Mouse (Mus musculus) testis, adult 2 months (tissue): ENCODE measurements at regions not wholly inside any gene's neighbourhood (a gene's known extent, or its start where the extent isn't known, plus 50 kb on each side); places are given as distances from the start of the nearest gene placed in this dataset.

Experiments used
- H3K27ac ChIP-seq: fragments of 200-500 bp; 2 replicates; pipeline ENCODE4 v1.5.1; 2012; ENCODE audit warnings: low read depth, low read length; ENCODE audit not compliant: control insufficient read depth, insufficient read depth
- H3K27me3 ChIP-seq: fragments of 200-500 bp; 2 replicates; pipeline ENCODE4 v1.6.1; 2012; ENCODE audit warnings: mild to moderate bottlenecking, low read length, moderate library complexity; ENCODE audit not compliant: control insufficient read depth, insufficient read depth
- H3K36me3 ChIP-seq: fragments of 200-500 bp; 2 replicates; pipeline ENCODE4 v1.6.1; 2012; ENCODE audit warnings: mild to moderate bottlenecking, low read length; ENCODE audit not compliant: control insufficient read depth, insufficient read depth
- H3K4me1 ChIP-seq: fragments of 200-500 bp; 2 replicates; pipeline ENCODE4 v1.6.1; 2012; ENCODE audit warnings: low read length; ENCODE audit not compliant: control insufficient read depth, insufficient read depth
- H3K4me3 ChIP-seq: fragments of 200-500 bp; 2 replicates; pipeline ENCODE4 v1.5.1; 2012; ENCODE audit warnings: low read depth, mild to moderate bottlenecking, low read length, moderate library complexity, mixed read lengths; ENCODE audit not compliant: control insufficient read depth
- CTCF ChIP-seq: fragments of 200-500 bp; IDR thresholded peaks from 2 replicates; pipeline ENCODE4 v1.5.1; 2012; ENCODE audit warnings: low read depth, mild to moderate bottlenecking, inconsistent platforms, low read length, moderate library complexity; ENCODE audit not compliant: control insufficient read depth, insufficient read depth, insufficient replicate concordance
- POLR2A ChIP-seq: fragments of 200-500 bp; IDR thresholded peaks from 2 replicates; pipeline ENCODE4 v1.6.1; 2012; ENCODE audit warnings: low read depth, mild to moderate bottlenecking, inconsistent platforms, low read length, moderate library complexity; ENCODE audit not compliant: control insufficient read depth

- TF ChIP-seq CTCF (no peak), POLR2A (no peak)
- Histone ChIP-seq H3K4me3 (no peak overlapping the region), H3K27me3 (no peaks in the 10 kb centered on the region), H3K27ac (no peak overlapping the region), H3K4me1 (peaks cover 14% of the 10 kb centered on the region), H3K36me3 (no peaks in the 10 kb centered on the region)
Measured at GRCm38 (mm10) chr15:10868716-10869585, 83.2 kb upstream of the C1qtnf3 start.

- Histone ChIP-seq H3K4me1 (peaks cover 14% of the 10 kb centered on the region), H3K36me3 (no peaks in the 10 kb centered on the region), H3K27me3 (no peaks in the 10 kb centered on the region), H3K27ac (no peak overlapping the region), H3K4me3 (no peak overlapping the region)
- TF ChIP-seq POLR2A (no peak), CTCF (no peak)
Measured at GRCm38 (mm10) chr15:10869879-10870278, 82.3 kb upstream of the C1qtnf3 start.

GRCm38 (mm10) chr15:10872322-10872967 lies 79.7 kb upstream of the C1qtnf3 start:
- Histone ChIP-seq H3K27ac (no peak overlapping the region), H3K27me3 (no peaks in the 10 kb centered on the region), H3K4me3 (no peak overlapping the region), H3K36me3 (no peaks in the 10 kb centered on the region), H3K4me1 (peaks cover 14% of the 10 kb centered on the region)
- TF ChIP-seq POLR2A, result no peak
- peak; percentile 53; the same call in 1 of the 2 replicates for TF ChIP-seq CTCF

GRCm38 (mm10) chr15:10876328-10876727 lies 75.8 kb upstream of the C1qtnf3 start:
- no peaks in the 10 kb centered on the region for H3K4me1 ChIP-seq
- no peak overlapping the region for H3K27ac ChIP-seq
- no peaks in the 10 kb centered on the region for H3K36me3 ChIP-seq
- no peak overlapping the region for H3K4me3 ChIP-seq
- no peaks in the 10 kb centered on the region for H3K27me3 ChIP-seq
- no peak for TF ChIP-seq CTCF
- TF ChIP-seq POLR2A, result no peak

GRCm38 (mm10) chr15:10881726-10882125 lies 70.4 kb upstream of the C1qtnf3 start:
- H3K36me3 ChIP-seq, result no peaks in the 10 kb centered on the region
- no peak overlapping the region for H3K27ac ChIP-seq
- H3K4me1 ChIP-seq, result no peaks in the 10 kb centered on the region
- H3K4me3 ChIP-seq, result no peak overlapping the region
- H3K27me3 ChIP-seq, result no peaks in the 10 kb centered on the region
- no peak for TF ChIP-seq POLR2A
- no peak for TF ChIP-seq CTCF

- no peak overlapping the region for H3K4me3 ChIP-seq
- TF ChIP-seq CTCF (no peak), POLR2A (no peak)
- no peak overlapping the region for H3K27ac ChIP-seq
- no peaks in the 10 kb centered on the region for H3K27me3 ChIP-seq
- no peaks in the 10 kb centered on the region for H3K36me3 ChIP-seq
- no peaks in the 10 kb centered on the region for H3K4me1 ChIP-seq
Measured at GRCm38 (mm10) chr15:10887990-10888389, 64.1 kb upstream of the C1qtnf3 start.

GRCm38 (mm10) chr15:10890220-10890921 lies 61.8 kb upstream of the C1qtnf3 start:
- H3K27ac ChIP-seq, result no peak overlapping the region

More at GRCm38 (mm10) chr15:10890220-10890921, 61.8 kb upstream of the C1qtnf3 start:
- no peaks in the 10 kb centered on the region for H3K4me1 ChIP-seq
- no peaks in the 10 kb centered on the region for H3K27me3 ChIP-seq
- H3K36me3 ChIP-seq, result no peaks in the 10 kb centered on the region
- TF ChIP-seq CTCF, result no peak
- TF ChIP-seq POLR2A, result no peak
- no peak overlapping the region for H3K4me3 ChIP-seq
